Mouse (Mus musculus) forebrain, embryonic 10.5 days (tissue): Measurements from ENCODE around the gene Krt35. TPM values are rescaled to one million over a fixed set of nuclear protein-coding genes. Genes with fewer than 3 reads are reported as not detected.

Source experiments
- DNase-seq: peaks from one replicate; pipeline ENCODE4 v3.0.0-alpha.2; 2017; ENCODE audit warnings: low spot score; ENCODE audit errors: extremely low spot score
- H3K27ac ChIP-seq: fragments of 300-500 bp; sonication (generic); 2 replicates; pipeline ENCODE4 v1.5.1; 2016; ENCODE audit warnings: mild to moderate bottlenecking
- H3K27me3 ChIP-seq: fragments of 300-500 bp; sonication (generic); 2 replicates; pipeline ENCODE4 v1.6.1; 2016; ENCODE audit warnings: mild to moderate bottlenecking; ENCODE audit not compliant: poor library complexity, severe bottlenecking
- H3K36me3 ChIP-seq: fragments of 300-500 bp; sonication (generic); replicated peaks from 2 replicates; pipeline ENCODE4 v1.6.1; 2016; ENCODE audit warnings: mild to moderate bottlenecking, moderate library complexity
- H3K4me1 ChIP-seq: fragments of 300-500 bp; sonication (generic); 2 replicates; pipeline ENCODE4 v1.6.1; 2016
- H3K4me3 ChIP-seq: fragments of 300-500 bp; sonication (generic); 2 replicates; pipeline ENCODE4 v1.5.1; 2016; ENCODE audit warnings: mild to moderate bottlenecking, moderate library complexity
- H3K9me3 ChIP-seq: fragments of 300-500 bp; sonication (generic); 2 replicates; pipeline ENCODE4 v1.6.1; 2016; ENCODE audit warnings: mild to moderate bottlenecking, moderate library complexity
- WGBS: fragments of 180-500 bp; shearing (Covaris S2); methylation state at CpG from one replicate; pipeline ENCODE4 v1.1.7; 2016; 5-methylcytosine and 5-hydroxymethylcytosine counted together
- polyA plus RNA-seq: library from polyadenylated mRNA; unstranded; fragments of >200 nt; fragmentation: Nextera tagmentation; extraction: Ambion mirVana; gene quantifications from 2 replicates; pipeline ENCODE4 v1.2.1, GENCODE M21; 2016

Krt35 gene
- polyA plus RNA-seq, 1 experiment from 2014 or later: not detected

DNA sequence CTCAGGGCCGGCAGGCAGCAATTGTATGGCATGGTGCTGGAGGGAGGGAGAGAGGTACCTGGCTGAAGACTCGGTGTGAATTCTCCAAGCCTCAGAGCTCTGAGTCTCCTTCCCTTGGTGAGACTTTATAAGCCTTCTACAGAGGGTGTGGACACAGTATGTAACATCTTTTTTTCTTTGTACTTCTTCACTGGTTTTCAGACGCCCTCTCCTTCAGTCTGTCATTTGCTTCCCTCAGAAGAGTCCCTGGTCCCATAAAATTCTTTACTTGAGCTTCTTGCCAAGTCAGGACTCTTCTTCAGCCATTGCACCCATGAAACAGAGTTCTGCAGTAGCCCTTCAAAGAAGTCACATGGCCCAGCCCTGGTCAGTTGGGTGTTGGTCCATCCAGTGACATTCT lies 45.6 kb downstream of the Krt35 start, which contains the start of gene Krt31:
Krt31 (minus strand) TSS at position 101 of the 400 bp plus-strand sequence.
- Histone ChIP-seq H3K27me3 (no peaks in the 10 kb centered on the region), H3K27ac (no peak within 1 kb of the TSS), H3K4me3 (no peak within 1 kb of the TSS), H3K9me3 (no peaks in the 10 kb centered on the region), H3K4me1 (no peaks in the 10 kb centered on the region), H3K36me3 (no peaks in the 10 kb centered on the region)
- 91% methylated on average over 3 of the region's 3 CpGs for WGBS
- DNase-seq: no peak

DNA sequence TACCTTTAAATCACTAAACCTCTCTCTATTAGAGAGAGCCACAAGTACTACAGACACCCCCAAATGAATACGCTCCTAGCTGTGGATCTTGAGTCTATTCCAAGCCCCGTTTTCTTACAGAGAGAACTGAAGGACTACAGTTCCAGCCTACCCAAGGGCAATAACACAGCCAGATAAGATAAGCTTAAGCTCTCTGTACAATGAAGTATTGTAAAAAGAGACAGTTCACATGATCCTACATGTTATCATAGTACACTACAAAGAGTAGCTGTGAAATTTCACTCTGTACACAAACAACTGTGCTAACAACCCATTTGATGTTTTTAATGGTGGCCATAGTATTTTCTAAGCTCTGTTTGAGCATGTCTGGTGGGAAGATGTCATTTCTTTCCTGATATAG lies 48.8 kb downstream of the Krt35 start:
- H3K9me3 ChIP-seq: no peaks in the 10 kb centered on the region
- H3K36me3 ChIP-seq: no peaks in the 10 kb centered on the region
- H3K27me3 ChIP-seq: no peaks in the 10 kb centered on the region
- no peak overlapping the region for H3K27ac ChIP-seq
- WGBS: 89% methylated on average over 2 of the region's 2 CpGs
- no peak for DNase-seq
- H3K4me1 ChIP-seq: no peaks in the 10 kb centered on the region
- H3K4me3 ChIP-seq: no peak overlapping the region

DNA sequence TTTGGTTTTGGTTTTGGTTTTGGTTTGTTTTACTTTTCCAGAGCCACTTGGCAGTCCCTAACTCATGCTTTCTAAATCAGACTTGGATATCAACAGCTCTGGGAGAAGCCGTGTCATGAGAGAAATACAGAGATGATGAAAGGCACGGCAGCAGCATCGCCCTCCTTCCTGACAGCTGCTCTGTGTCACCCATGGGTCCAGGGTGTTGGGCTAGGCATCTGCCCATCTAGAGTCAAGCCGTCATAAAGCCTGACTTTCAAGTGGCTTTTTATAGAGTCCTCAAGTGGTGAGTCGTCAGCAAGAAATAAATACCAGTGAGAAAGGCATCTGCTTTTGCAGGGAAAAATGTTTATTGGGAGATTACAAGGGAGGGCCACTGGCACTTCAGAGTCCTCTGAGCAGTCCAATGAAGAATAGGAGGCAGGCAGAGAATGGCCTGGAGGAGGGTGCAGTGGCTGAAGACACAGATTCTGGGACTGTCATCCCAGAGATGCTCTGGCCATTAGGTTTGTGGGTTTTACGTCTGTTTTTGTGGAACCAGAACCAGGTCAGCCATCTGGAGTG lies 49.7 kb downstream of the Krt35 start:
- Histone ChIP-seq H3K36me3 (no peaks in the 10 kb centered on the region), H3K4me3 (no peak overlapping the region), H3K4me1 (no peaks in the 10 kb centered on the region), H3K9me3 (no peaks in the 10 kb centered on the region), H3K27me3 (no peaks in the 10 kb centered on the region), H3K27ac (no peak overlapping the region)
- WGBS: 92% methylated on average over 6 of the region's 6 CpGs
- no peak for DNase-seq

Other genes starting within 250 kb of the Krt35 start
- not detected in 2 replicates for gene Krtap4-16, start 244.6 kb downstream of the Krt35 start, polyA plus RNA-seq
- not detected in 2 replicates for gene Gm11568, start 238.3 kb downstream of the Krt35 start, polyA plus RNA-seq
- not detected in 2 replicates for gene Gm11559, start 231.8 kb downstream of the Krt35 start, polyA plus RNA-seq
- not detected in 2 replicates for gene Krtap9-1, start 222.9 kb downstream of the Krt35 start, polyA plus RNA-seq
- not detected in 2 replicates for gene Gm11567, start 217.1 kb downstream of the Krt35 start, polyA plus RNA-seq
- not detected in 2 replicates for gene Krtap31-1, start 188.3 kb downstream of the Krt35 start, polyA plus RNA-seq
- gene Gm11565, start 181.5 kb downstream of the Krt35 start, polyA plus RNA-seq: not detected in 2 replicates
- gene Krtap31-2, start 159.9 kb downstream of the Krt35 start, polyA plus RNA-seq: not detected in 2 replicates
- not detected in 2 replicates for gene Krtap9-5, start 147.8 kb downstream of the Krt35 start, polyA plus RNA-seq
- not detected in 2 replicates for gene Krtap29-1, start 117.2 kb downstream of the Krt35 start, polyA plus RNA-seq
- gene Krtap16-1, start 109.6 kb downstream of the Krt35 start, polyA plus RNA-seq: not detected in 2 replicates
- gene Krtap17-1, start 102.2 kb downstream of the Krt35 start, polyA plus RNA-seq: not detected in 2 replicates
- not detected in 2 replicates for gene Krt33a, start 80.0 kb downstream of the Krt35 start, polyA plus RNA-seq
- not detected in 2 replicates for gene Krt33b, start 66.4 kb downstream of the Krt35 start, polyA plus RNA-seq
- not detected in 2 replicates for gene Krt34, start 54.7 kb downstream of the Krt35 start, polyA plus RNA-seq
- not detected in 2 replicates for gene Krt31, start 45.7 kb downstream of the Krt35 start, polyA plus RNA-seq
- gene Krt32, start 8.0 kb downstream of the Krt35 start, polyA plus RNA-seq: not detected in 2 replicates
- gene Krt36, start 9.4 kb upstream of the Krt35 start, polyA plus RNA-seq: not detected in 2 replicates
- not detected in 2 replicates for gene Krt13, start 25.3 kb upstream of the Krt35 start, polyA plus RNA-seq
- gene Krt15, start 39.7 kb upstream of the Krt35 start, polyA plus RNA-seq: 0.55 and 0.77 TPM in 2 replicates
- 5.3 and 5.4 TPM in 2 replicates for gene Krt19, start 52.4 kb upstream of the Krt35 start, polyA plus RNA-seq
- not detected in 2 replicates for gene Krt9, start 97.0 kb upstream of the Krt35 start, polyA plus RNA-seq
- gene Krt14, start 111.3 kb upstream of the Krt35 start, polyA plus RNA-seq: 1.9 and 2.0 TPM in 2 replicates
- not detected in 2 replicates for gene Krt16, start 152.7 kb upstream of the Krt35 start, polyA plus RNA-seq
- not detected in 2 replicates for gene Krt17, start 164.8 kb upstream of the Krt35 start, polyA plus RNA-seq
- gene Krt42, start 173.6 kb upstream of the Krt35 start, polyA plus RNA-seq: not detected in 2 replicates
- gene Eif1, start 223.6 kb upstream of the Krt35 start, polyA plus RNA-seq: 1,690 and 1,733 TPM in 2 replicates
- gene Gast, start 238.2 kb upstream of the Krt35 start, polyA plus RNA-seq: not detected in 2 replicates